Mouse (Mus musculus) liver, embryonic 12.5 days (tissue): ENCODE results near the gene Tcl1b4. TPM values are rescaled to one million over a fixed set of nuclear protein-coding genes. Genes with fewer than 3 reads are reported as not detected.
"Not testable (repeated sequence)": the region's sequence is repeated elsewhere in the genome, so short reads cannot be mapped to it uniquely, and the experiment has no call there.

Experiments used
- ATAC-seq: fragments of 200-750 bp; cut with Nextera tagmentation; 2 replicates; pipeline ENCODE4 v1.8.0; 2017; ENCODE audit warnings: moderate number of reproducible peaks, mild to moderate bottlenecking, moderate library complexity
- H3K27ac ChIP-seq: fragments of 300-500 bp; sonication (generic); 2 replicates; pipeline ENCODE4 v1.5.1; 2016; ENCODE audit warnings: mild to moderate bottlenecking
- H3K27me3 ChIP-seq: fragments of 300-500 bp; sonication (generic); replicated peaks from 2 replicates; pipeline ENCODE4 v1.6.1; 2016; ENCODE audit warnings: mild to moderate bottlenecking, moderate library complexity
- H3K36me3 ChIP-seq: fragments of 300-500 bp; sonication (generic); 2 replicates; pipeline ENCODE4 v1.6.1; 2016; ENCODE audit warnings: mild to moderate bottlenecking, moderate library complexity
- H3K4me1 ChIP-seq: fragments of 300-500 bp; sonication (generic); 2 replicates; pipeline ENCODE4 v1.6.1; 2016
- H3K4me2 ChIP-seq: fragments of 300-500 bp; sonication (generic); 2 replicates; pipeline ENCODE4 v1.6.1; 2016; ENCODE audit warnings: mild to moderate bottlenecking, moderate library complexity
- H3K4me3 ChIP-seq: fragments of 300-500 bp; sonication (generic); 2 replicates; pipeline ENCODE4 v1.5.1; 2016; ENCODE audit warnings: mild to moderate bottlenecking, moderate library complexity
- H3K9ac ChIP-seq: fragments of 300-500 bp; sonication (generic); 2 replicates; pipeline ENCODE4 v1.6.1; 2016; ENCODE audit warnings: mild to moderate bottlenecking, moderate library complexity
- H3K9me3 ChIP-seq: fragments of 300-500 bp; sonication (generic); replicated peaks from 2 replicates; pipeline ENCODE4 v1.6.1; 2016; ENCODE audit warnings: mild to moderate bottlenecking, moderate library complexity
- WGBS: fragments of 180-500 bp; shearing (Covaris S2); methylation state at CpG from one replicate; pipeline ENCODE4 v1.1.7; 2016; ENCODE audit not compliant: insufficient replicate concordance; 5-methylcytosine and 5-hydroxymethylcytosine counted together
- polyA plus RNA-seq: library from polyadenylated mRNA; unstranded; fragments of >200 nt; fragmentation: Nextera tagmentation; extraction: Ambion mirVana; gene quantifications from 2 replicates; pipeline ENCODE4 v1.2.1, GENCODE M21; 2016

The Tcl1b4 gene
- not detected in 2 replicates for polyA plus RNA-seq

- not testable (repeated sequence) for H3K4me2 ChIP-seq, H3K27me3 ChIP-seq, H3K4me3 ChIP-seq, H3K9ac ChIP-seq, H3K9me3 ChIP-seq, H3K27ac ChIP-seq, H3K4me1 ChIP-seq, ATAC-seq, H3K36me3 ChIP-seq
- WGBS = 47% methylated on average over 1 of the region's 1 CpGs
These were observed at the start of gene Tcl1b4 for GRCm38 (mm10) chr12:105201657-105202056. Tcl1b4 (plus strand) TSS chr12:105201957.

GRCm38 (mm10) chr12:105155286-105155685, 46.5 kb upstream of the Tcl1b4 start:
- H3K4me1 ChIP-seq, H3K9ac ChIP-seq, H3K36me3 ChIP-seq, H3K4me2 ChIP-seq, H3K27ac ChIP-seq, H3K4me3 ChIP-seq, H3K27me3 ChIP-seq, H3K9me3 ChIP-seq, ATAC-seq: not testable (repeated sequence)
- WGBS = 48% methylated on average over 4 of the region's 4 CpGs

GRCm38 (mm10) chr12:105158842-105159241, 42.9 kb upstream of the Tcl1b4 start:
- H3K4me2 ChIP-seq = no peak overlapping the region
- no peak overlapping the region for H3K4me3 ChIP-seq
- H3K27ac ChIP-seq = no peak overlapping the region
- no peaks in the 10 kb centered on the region for H3K9me3 ChIP-seq
- no peak for ATAC-seq
- H3K4me1 ChIP-seq = no peaks in the 10 kb centered on the region
- no peaks in the 10 kb centered on the region for H3K36me3 ChIP-seq
- no peaks in the 10 kb centered on the region for H3K27me3 ChIP-seq
- 48% methylated on average over 6 of the region's 6 CpGs for WGBS
- no peak overlapping the region for H3K9ac ChIP-seq

GRCm38 (mm10) chr12:105159390-105159789, 42.4 kb upstream of the Tcl1b4 start, which contains the start of gene Tcl1b1:
Tcl1b1 (plus strand) TSS chr12:105159690.
- Histone ChIP-seq H3K9me3 (no peaks in the 10 kb centered on the region), H3K27me3 (no peaks in the 10 kb centered on the region), H3K4me3 (no peak within 1 kb of the TSS), H3K4me1 (no peaks in the 10 kb centered on the region), H3K36me3 (no peaks in the 10 kb centered on the region), H3K9ac (no peak within 1 kb of the TSS), H3K4me2 (no peak within 1 kb of the TSS), H3K27ac (no peak within 1 kb of the TSS)
- ATAC-seq = no peak
- WGBS = 56% methylated on average over 4 of the region's 4 CpGs

GRCm38 (mm10) chr12:105166734-105167133, 35.0 kb upstream of the Tcl1b4 start:
- Histone ChIP-seq H3K36me3 (no peaks in the 10 kb centered on the region), H3K9ac (no peak overlapping the region), H3K27ac (no peak overlapping the region), H3K4me2 (no peak overlapping the region), H3K9me3 (no peaks in the 10 kb centered on the region), H3K27me3 (no peaks in the 10 kb centered on the region), H3K4me3 (no peak overlapping the region), H3K4me1 (no peaks in the 10 kb centered on the region)
- ATAC-seq = no peak
- 36% methylated on average over 3 of the region's 3 CpGs for WGBS

- Histone ChIP-seq H3K27ac (no peak overlapping the region), H3K4me1 (no peaks in the 10 kb centered on the region), H3K9me3 (no peaks in the 10 kb centered on the region), H3K36me3 (no peaks in the 10 kb centered on the region), H3K4me3 (no peak overlapping the region), H3K4me2 (no peak overlapping the region), H3K9ac (no peak overlapping the region), H3K27me3 (no peaks in the 10 kb centered on the region)
- no peak for ATAC-seq
- WGBS = 63% methylated on average over 2 of the region's 2 CpGs
These were observed 28.4 kb upstream of the Tcl1b4 start for GRCm38 (mm10) chr12:105173366-105173765.

GRCm38 (mm10) chr12:105174318-105174717, 27.4 kb upstream of the Tcl1b4 start:
- not testable (repeated sequence) for H3K4me2 ChIP-seq, H3K9me3 ChIP-seq, H3K4me3 ChIP-seq, H3K9ac ChIP-seq, H3K36me3 ChIP-seq, H3K4me1 ChIP-seq, H3K27me3 ChIP-seq, ATAC-seq, H3K27ac ChIP-seq
- 12% methylated on average over 2 of the region's 2 CpGs for WGBS

- H3K9me3 ChIP-seq, H3K27me3 ChIP-seq, H3K9ac ChIP-seq, H3K27ac ChIP-seq, H3K36me3 ChIP-seq, H3K4me3 ChIP-seq, H3K4me1 ChIP-seq, H3K4me2 ChIP-seq, ATAC-seq: not testable (repeated sequence)
- WGBS = 40% methylated on average over 3 of the region's 3 CpGs
These were observed 25.7 kb upstream of the Tcl1b4 start, which contains the start of gene Tcl1b5 for GRCm38 (mm10) chr12:105176044-105176443. Tcl1b5 (plus strand) TSS chr12:105176344.

- not testable (repeated sequence) for H3K4me1 ChIP-seq, H3K9ac ChIP-seq, H3K27ac ChIP-seq, H3K4me2 ChIP-seq, H3K4me3 ChIP-seq, H3K36me3 ChIP-seq, H3K27me3 ChIP-seq, H3K9me3 ChIP-seq, ATAC-seq
- 32% methylated on average over 4 of the region's 4 CpGs for WGBS
These were observed 20.6 kb upstream of the Tcl1b4 start for GRCm38 (mm10) chr12:105181040-105181644.

GRCm38 (mm10) chr12:105188980-105189379, 12.8 kb upstream of the Tcl1b4 start:
- 35% methylated on average over 2 of the region's 2 CpGs for WGBS
- H3K4me3 ChIP-seq, H3K9ac ChIP-seq, H3K9me3 ChIP-seq, H3K27ac ChIP-seq, H3K4me1 ChIP-seq, H3K27me3 ChIP-seq, ATAC-seq, H3K4me2 ChIP-seq, H3K36me3 ChIP-seq: not testable (repeated sequence)

GRCm38 (mm10) chr12:105190743-105191142, 11.0 kb upstream of the Tcl1b4 start, which contains the start of gene Tcl1b3:
Tcl1b3 (plus strand) TSS chr12:105191043.
- WGBS = 84% methylated on average over 6 of the region's 6 CpGs
- not testable (repeated sequence) for ATAC-seq, H3K9ac ChIP-seq

GRCm38 (mm10) chr12:105199684-105200497, 1.9 kb upstream of the Tcl1b4 start:
- H3K4me2 ChIP-seq, H3K27me3 ChIP-seq, H3K4me1 ChIP-seq, H3K9ac ChIP-seq, H3K36me3 ChIP-seq, H3K4me3 ChIP-seq, H3K9me3 ChIP-seq, ATAC-seq, H3K27ac ChIP-seq: not testable (repeated sequence)
- WGBS = 48% methylated on average over 7 of the region's 7 CpGs

More at GRCm38 (mm10) chr12:105190743-105191142, 11.0 kb upstream of the Tcl1b4 start, which contains the start of gene Tcl1b3:
- H3K9me3 ChIP-seq, H3K27ac ChIP-seq, H3K27me3 ChIP-seq, H3K4me3 ChIP-seq, H3K36me3 ChIP-seq, H3K4me2 ChIP-seq, H3K4me1 ChIP-seq: not testable (repeated sequence)
